Mouse (Mus musculus): Measurements from ENCODE around the gene Ndufv2.

DNA sequence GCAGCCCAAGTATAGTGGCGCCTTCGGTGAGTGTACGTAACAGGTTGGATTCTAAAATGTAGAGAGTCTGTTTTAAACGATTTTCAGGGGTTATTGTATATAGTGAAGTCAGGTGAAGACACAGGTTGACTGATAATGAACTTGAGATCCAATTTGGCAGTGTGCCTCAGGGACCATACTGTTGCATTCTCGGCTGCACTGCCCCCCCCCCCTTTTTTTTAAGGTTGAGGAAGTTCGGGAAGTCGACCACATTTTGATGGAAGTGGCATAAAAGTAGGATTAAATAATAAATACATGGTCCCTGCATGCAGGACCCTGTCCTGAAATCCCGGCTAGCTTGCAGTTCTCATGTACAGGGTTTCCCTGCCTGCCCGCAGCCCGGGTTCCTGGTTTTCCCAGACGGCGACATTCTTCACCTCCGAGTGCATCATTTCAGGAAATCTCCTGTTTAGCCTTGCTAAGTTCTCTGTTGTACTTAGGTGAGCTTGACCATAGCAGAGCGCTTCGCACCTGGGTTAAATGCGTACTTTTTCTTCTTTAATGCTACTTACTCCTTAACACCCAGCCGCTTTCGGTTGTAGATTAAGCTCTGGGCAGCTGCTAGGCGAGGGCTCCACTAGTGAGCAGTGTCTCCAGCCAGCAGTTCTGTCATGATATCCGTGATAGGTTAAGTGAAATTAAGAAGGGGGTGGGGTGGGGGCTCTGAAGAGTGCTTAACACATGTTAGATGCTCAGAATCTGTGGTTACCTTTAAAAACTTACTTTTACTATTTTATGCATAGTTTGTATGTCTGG, 22.7 kb upstream of the Ndufv2 start:
- no peak for TF ChIP-seq POLR2A (IDR thresholded peaks at IDR 0.05; ENCODE audit: low read depth, low read length)
- TF ChIP-seq CTCF (conservative IDR thresholded peaks at IDR 0.05; ENCODE audit: insufficient read depth, insufficient read length, low read depth, low read length), result no peak

Data from kidney, adult 2 months (tissue).